Mouse (Mus musculus): ENCODE measurements at regions not wholly inside any gene's neighbourhood (a gene's known extent, or its start where the extent isn't known, plus 50 kb on each side); places are given as distances from the start of the nearest gene placed in this dataset.
A peak's percentile ranks its signal among the peaks of the same experiment; 100 is the strongest.

DNA sequence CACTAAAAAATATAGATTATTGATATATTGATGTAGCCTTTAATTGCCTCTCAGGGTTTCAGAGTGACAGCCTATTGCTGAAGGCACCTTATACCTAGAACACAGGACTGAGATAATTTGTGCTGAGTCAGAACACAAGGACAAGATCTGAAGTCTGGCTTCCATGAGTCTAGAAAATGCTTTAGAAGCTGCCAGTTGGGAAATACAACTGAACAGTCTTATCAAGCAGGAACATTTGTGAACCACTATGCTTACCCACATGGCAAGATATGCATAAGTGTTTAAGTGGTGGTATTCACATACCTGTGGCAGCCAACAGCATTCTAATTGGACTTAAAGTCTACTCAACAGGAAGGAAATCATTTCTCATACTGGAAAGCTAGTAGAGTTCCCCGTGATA, 202.1 kb upstream of the Tpm3-rs7 start:
- no peak overlapping the region for H3K27ac ChIP-seq (ENCODE audit: low read length)
- no peaks in the 10 kb centered on the region for H3K27me3 ChIP-seq (ENCODE audit: control insufficient read depth, insufficient read depth, low read depth, low read length)
- H3K4me1 ChIP-seq (ENCODE audit: control insufficient read depth, insufficient read depth, low read length): no peaks in the 10 kb centered on the region
- ATAC-seq: no peak
- no peak overlapping the region for H3K4me3 ChIP-seq (ENCODE audit: low read depth, low read length)
- H3K9me3 ChIP-seq (replicated peaks; ENCODE audit: control insufficient read depth, low read length, poor library complexity, severe bottlenecking): no peaks in the 10 kb centered on the region
- H3K9ac ChIP-seq (ENCODE audit: low read depth, low read length): no peak overlapping the region
- no peak overlapping the region for H3K4me2 ChIP-seq (ENCODE audit: low read length)
- no peaks in the 10 kb centered on the region for H3K36me3 ChIP-seq (ENCODE audit: control insufficient read depth, insufficient read depth, low read length)
- WGBS: 98% methylated on average over 1 of the region's 1 CpGs

- H3K36me3 ChIP-seq (ENCODE audit: control insufficient read depth, insufficient read depth, low read length): no peaks in the 10 kb centered on the region
- no peak overlapping the region for H3K4me3 ChIP-seq (ENCODE audit: low read depth, low read length)
- 93% methylated on average over 2 of the region's 2 CpGs for WGBS
- no peak overlapping the region for H3K9ac ChIP-seq (ENCODE audit: low read depth, low read length)
- H3K27ac ChIP-seq (ENCODE audit: low read length): no peak overlapping the region
- no peaks in the 10 kb centered on the region for H3K27me3 ChIP-seq (ENCODE audit: control insufficient read depth, insufficient read depth, low read depth, low read length)
- no peak for ATAC-seq
- H3K4me1 ChIP-seq (ENCODE audit: control insufficient read depth, insufficient read depth, low read length): no peaks in the 10 kb centered on the region
- H3K9me3 ChIP-seq (replicated peaks; ENCODE audit: control insufficient read depth, low read length, poor library complexity, severe bottlenecking): no peaks in the 10 kb centered on the region
- H3K4me2 ChIP-seq (ENCODE audit: low read length): no peak overlapping the region
Observed at GRCm38 (mm10) chr14:113138823-113139222, 175.6 kb upstream of the Tpm3-rs7 start.

DNA sequence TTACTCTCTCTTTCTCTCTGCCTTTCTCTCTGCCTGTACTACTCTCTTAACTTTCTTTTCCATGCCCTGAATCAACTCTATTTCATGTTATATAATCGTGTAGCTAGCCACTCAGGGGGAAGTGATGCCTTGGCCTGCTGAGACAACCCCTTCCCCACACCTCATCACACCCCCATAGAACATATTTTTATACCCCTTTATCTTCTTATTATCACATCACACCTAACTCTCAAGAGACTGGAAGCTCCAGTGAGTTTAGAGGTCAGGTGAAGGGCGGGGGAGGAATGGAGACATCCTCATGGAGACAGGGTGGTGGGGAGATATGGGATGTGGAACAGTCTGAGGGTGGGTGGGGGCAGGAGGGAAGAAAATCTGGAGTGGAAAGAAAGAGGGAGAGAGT, 145.8 kb upstream of the Tpm3-rs7 start:
- Histone ChIP-seq H3K4me1 (ENCODE audit: control insufficient read depth, insufficient read depth, low read length) (no peaks in the 10 kb centered on the region), H3K27ac (ENCODE audit: low read length) (no peak overlapping the region), H3K36me3 (ENCODE audit: control insufficient read depth, insufficient read depth, low read length) (no peaks in the 10 kb centered on the region), H3K9ac (ENCODE audit: low read depth, low read length) (no peak overlapping the region), H3K4me2 (ENCODE audit: low read length) (no peak overlapping the region), H3K27me3 (ENCODE audit: control insufficient read depth, insufficient read depth, low read depth, low read length) (no peaks in the 10 kb centered on the region), H3K9me3 (replicated peaks; ENCODE audit: control insufficient read depth, low read length, poor library complexity, severe bottlenecking) (no peaks in the 10 kb centered on the region), H3K4me3 (ENCODE audit: low read depth, low read length) (no peak overlapping the region)
- 78% methylated on average over 2 of the region's 2 CpGs for WGBS
- no peak for ATAC-seq

GRCm38 (mm10) chr14:113182345-113182997, 131.9 kb upstream of the Tpm3-rs7 start:
- 9% methylated on average over 16 of the region's 16 CpGs for WGBS
- peak overlapping the region; percentile 11; the same call in 1 of the 2 replicates for H3K4me3 ChIP-seq (ENCODE audit: low read depth, low read length)

GRCm38 (mm10) chr14:113211968-113212367, 102.4 kb upstream of the Tpm3-rs7 start:
- Histone ChIP-seq H3K4me1 (ENCODE audit: control insufficient read depth, insufficient read depth, low read length) (no peaks in the 10 kb centered on the region), H3K27ac (ENCODE audit: low read length) (no peak overlapping the region), H3K4me3 (ENCODE audit: low read depth, low read length) (no peak overlapping the region), H3K36me3 (ENCODE audit: control insufficient read depth, insufficient read depth, low read length) (no peaks in the 10 kb centered on the region), H3K9ac (ENCODE audit: low read depth, low read length) (no peak overlapping the region), H3K9me3 (replicated peaks; ENCODE audit: control insufficient read depth, low read length, poor library complexity, severe bottlenecking) (no peaks in the 10 kb centered on the region), H3K4me2 (ENCODE audit: low read length) (no peak overlapping the region), H3K27me3 (ENCODE audit: control insufficient read depth, insufficient read depth, low read depth, low read length) (no peaks in the 10 kb centered on the region)
- 90% methylated on average over 5 of the region's 5 CpGs for WGBS
- no peak for ATAC-seq

More at GRCm38 (mm10) chr14:113182345-113182997, 131.9 kb upstream of the Tpm3-rs7 start:
- Histone ChIP-seq H3K4me2 (ENCODE audit: low read length) (peak overlapping the region; percentile 59), H3K9ac (ENCODE audit: low read depth, low read length) (0 out of 2 replicates have a peak overlapping the region, but pooled peaks have one; percentile 35), H3K27me3 (ENCODE audit: control insufficient read depth, insufficient read depth, low read depth, low read length) (no peaks in the 10 kb centered on the region; the same call in 1 of the 2 replicates), H3K9me3 (replicated peaks; ENCODE audit: control insufficient read depth, low read length, poor library complexity, severe bottlenecking) (no peaks in the 10 kb centered on the region), H3K4me1 (ENCODE audit: control insufficient read depth, insufficient read depth, low read length) (peaks cover 4% of the 10 kb centered on the region; the same call in 1 of the 2 replicates), H3K27ac (ENCODE audit: low read length) (no peak overlapping the region), H3K36me3 (ENCODE audit: control insufficient read depth, insufficient read depth, low read length) (no peaks in the 10 kb centered on the region)
- ATAC-seq: peak; percentile 39; the same call in 1 of the 2 replicates

Measured in midbrain, embryonic 16.5 days (tissue).